Mouse (Mus musculus): ENCODE measurements around the gene Car12.

Car12 gene

GRCm38 (mm10) chr9:66710626-66711025 lies 2.9 kb upstream of the Car12 start:
- no peak for DNase-seq (ENCODE audit: low spot score in 2 of 2)

GRCm38 (mm10) chr9:66714022-66714515 lies 583 bp downstream of the Car12 start:
- peak in 1 of 2 experiments; percentile 22 for DNase-seq (ENCODE audit: low spot score in 2 of 2)

GRCm38 (mm10) chr9:66715361-66715760 lies 1.9 kb downstream of the Car12 start:
- no peak for DNase-seq (ENCODE audit: low spot score in 2 of 2)

GRCm38 (mm10) chr9:66716533-66716932 lies 3.0 kb downstream of the Car12 start:
- DNase-seq (ENCODE audit: low spot score in 2 of 2): no peak

- DNase-seq (ENCODE audit: low spot score in 2 of 2): peak in 1 of 2 experiments; percentile 15
These were observed 7.4 kb downstream of the Car12 start for GRCm38 (mm10) chr9:66720686-66721450.

- DNase-seq (ENCODE audit: low spot score in 2 of 2): no peak
These were observed 8.8 kb downstream of the Car12 start for GRCm38 (mm10) chr9:66722187-66722868.

- no peak for DNase-seq (ENCODE audit: low spot score in 2 of 2)
These were observed 9.4 kb downstream of the Car12 start for GRCm38 (mm10) chr9:66722869-66723272.

GRCm38 (mm10) chr9:66725591-66725990 lies 12.1 kb downstream of the Car12 start:
- no peak for DNase-seq (ENCODE audit: low spot score in 2 of 2)

GRCm38 (mm10) chr9:66727333-66727732 lies 13.8 kb downstream of the Car12 start:
- no peak for DNase-seq (ENCODE audit: low spot score in 2 of 2)

- DNase-seq (ENCODE audit: low spot score in 2 of 2): no peak
These were observed 17.1 kb downstream of the Car12 start for GRCm38 (mm10) chr9:66730556-66730955.

- no peak for DNase-seq (ENCODE audit: low spot score in 2 of 2)
These were observed 17.8 kb downstream of the Car12 start for GRCm38 (mm10) chr9:66731284-66731683.

GRCm38 (mm10) chr9:66732791-66733691 lies 19.6 kb downstream of the Car12 start:
- DNase-seq (ENCODE audit: low spot score in 2 of 2): peak in 1 of 2 experiments; percentile 21

- DNase-seq (ENCODE audit: low spot score in 2 of 2): no peak
These were observed 21.1 kb downstream of the Car12 start for GRCm38 (mm10) chr9:66734568-66734967.

- DNase-seq (ENCODE audit: low spot score in 2 of 2): no peak
These were observed 21.6 kb downstream of the Car12 start for GRCm38 (mm10) chr9:66735122-66735521.

GRCm38 (mm10) chr9:66736016-66736415 lies 22.5 kb downstream of the Car12 start:
- DNase-seq (ENCODE audit: low spot score in 2 of 2): no peak

- no peak for DNase-seq (ENCODE audit: low spot score in 2 of 2)
These were observed 23.1 kb downstream of the Car12 start for GRCm38 (mm10) chr9:66736551-66736950.

- DNase-seq (ENCODE audit: low spot score in 2 of 2): no peak
These were observed 26.0 kb downstream of the Car12 start for GRCm38 (mm10) chr9:66739516-66739915.

GRCm38 (mm10) chr9:66744531-66744930 lies 31.0 kb downstream of the Car12 start:
- no peak for DNase-seq (ENCODE audit: low spot score in 2 of 2)

- DNase-seq (ENCODE audit: low spot score in 2 of 2): no peak
These were observed 34.9 kb downstream of the Car12 start for GRCm38 (mm10) chr9:66748390-66748789.

- no peak for DNase-seq (ENCODE audit: low spot score in 2 of 2)
These were observed 39.4 kb downstream of the Car12 start for GRCm38 (mm10) chr9:66752849-66753248.

GRCm38 (mm10) chr9:66760991-66761390 lies 47.5 kb downstream of the Car12 start:
- no peak for DNase-seq (ENCODE audit: low spot score in 2 of 2)

- no peak for DNase-seq (ENCODE audit: low spot score in 2 of 2)
These were observed 55.2 kb downstream of the Car12 start for GRCm38 (mm10) chr9:66768721-66769120.

Data from thymus, postnatal 10 days (tissue).